Mouse (Mus musculus): ENCODE measurements at regions not wholly inside any gene's neighbourhood (a gene's known extent, or its start where the extent isn't known, plus 50 kb on each side); places are given as distances from the start of the nearest gene placed in this dataset.

DNA sequence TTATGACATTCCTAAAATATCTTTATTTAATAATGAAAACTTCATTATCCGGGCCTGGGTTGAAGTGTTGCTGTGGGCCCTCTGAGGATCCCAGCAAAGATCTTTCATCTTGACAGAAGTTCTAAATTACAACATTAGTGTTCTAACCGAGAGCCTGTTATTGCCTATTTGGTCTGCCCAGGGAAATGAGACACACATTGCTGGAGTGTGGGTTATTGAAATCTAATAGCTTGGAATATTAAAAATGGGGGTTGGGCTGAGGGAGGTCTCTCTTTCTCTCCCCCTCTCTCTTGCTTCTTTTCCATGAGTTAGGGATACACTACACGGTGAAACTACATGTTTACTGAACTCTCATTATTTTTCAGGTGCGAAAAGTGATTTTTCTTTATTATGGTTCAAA, 240.4 kb upstream of the Camk1g start:
- H3K27ac ChIP-seq (ENCODE audit: insufficient read depth, low read length), result no peak overlapping the region
- no peaks in the 10 kb centered on the region for H3K4me1 ChIP-seq (ENCODE audit: control insufficient read depth, insufficient read depth, low read length)
- no peak for TF ChIP-seq CTCF (IDR thresholded peaks at IDR 0.05; ENCODE audit: extremely low read depth, insufficient read depth, low read length)
- no peak overlapping the region for H3K4me3 ChIP-seq (ENCODE audit: insufficient read depth, low read length)

DNA sequence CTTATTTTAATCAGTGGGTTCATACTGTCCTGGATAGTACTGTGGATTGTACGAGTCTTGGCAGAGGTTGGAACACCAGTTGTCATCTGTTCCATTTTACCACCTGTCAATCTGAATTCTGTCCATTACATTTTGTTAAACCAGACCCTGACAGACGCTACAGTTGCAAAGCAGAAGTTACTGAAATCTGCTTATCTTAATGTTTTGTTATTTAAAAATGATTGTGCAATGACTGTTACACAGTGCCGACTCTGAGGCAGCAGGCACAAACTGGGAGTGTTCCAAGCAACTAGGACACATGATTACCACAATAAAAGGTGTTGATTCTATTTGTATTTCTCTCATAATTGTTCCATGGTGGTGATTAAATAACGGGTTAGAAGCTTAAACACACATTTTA, 229.8 kb upstream of the Camk1g start:
- no peak overlapping the region for H3K27ac ChIP-seq (ENCODE audit: insufficient read depth, low read length)
- no peak overlapping the region for H3K4me3 ChIP-seq (ENCODE audit: insufficient read depth, low read length)
- H3K4me1 ChIP-seq (ENCODE audit: control insufficient read depth, insufficient read depth, low read length), result no peaks in the 10 kb centered on the region
- TF ChIP-seq CTCF (IDR thresholded peaks at IDR 0.05; ENCODE audit: extremely low read depth, insufficient read depth, low read length) (no peak), POLR2A (IDR thresholded peaks at IDR 0.05; ENCODE audit: extremely low read depth, insufficient read depth, low read length) (no peak)

DNA sequence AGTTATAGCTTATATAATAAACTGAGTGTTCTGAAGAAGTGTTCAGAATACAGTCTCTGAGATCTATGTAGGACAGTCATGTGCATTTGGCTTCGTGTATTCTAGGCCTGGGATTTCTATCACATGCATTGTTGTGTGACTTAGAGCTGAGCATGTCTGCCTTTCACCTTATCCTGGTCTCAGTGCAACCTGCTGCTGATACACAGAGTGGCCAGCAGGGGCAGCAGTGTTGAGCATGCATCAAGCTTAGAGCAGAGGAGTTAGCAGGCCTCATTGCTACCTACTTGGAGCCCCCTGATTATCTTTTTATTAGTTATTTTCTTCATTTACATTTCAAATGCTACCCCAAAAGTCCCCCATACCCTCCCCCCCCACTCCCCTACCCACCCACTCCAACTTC, 229.1 kb upstream of the Camk1g start:
- Histone ChIP-seq H3K4me1 (ENCODE audit: control insufficient read depth, insufficient read depth, low read length) (no peaks in the 10 kb centered on the region), H3K27ac (ENCODE audit: insufficient read depth, low read length) (no peak overlapping the region), H3K4me3 (ENCODE audit: insufficient read depth, low read length) (no peak overlapping the region)
- TF ChIP-seq POLR2A (IDR thresholded peaks at IDR 0.05; ENCODE audit: extremely low read depth, insufficient read depth, low read length) (no peak), CTCF (IDR thresholded peaks at IDR 0.05; ENCODE audit: extremely low read depth, insufficient read depth, low read length) (peak; percentile 40)

DNA sequence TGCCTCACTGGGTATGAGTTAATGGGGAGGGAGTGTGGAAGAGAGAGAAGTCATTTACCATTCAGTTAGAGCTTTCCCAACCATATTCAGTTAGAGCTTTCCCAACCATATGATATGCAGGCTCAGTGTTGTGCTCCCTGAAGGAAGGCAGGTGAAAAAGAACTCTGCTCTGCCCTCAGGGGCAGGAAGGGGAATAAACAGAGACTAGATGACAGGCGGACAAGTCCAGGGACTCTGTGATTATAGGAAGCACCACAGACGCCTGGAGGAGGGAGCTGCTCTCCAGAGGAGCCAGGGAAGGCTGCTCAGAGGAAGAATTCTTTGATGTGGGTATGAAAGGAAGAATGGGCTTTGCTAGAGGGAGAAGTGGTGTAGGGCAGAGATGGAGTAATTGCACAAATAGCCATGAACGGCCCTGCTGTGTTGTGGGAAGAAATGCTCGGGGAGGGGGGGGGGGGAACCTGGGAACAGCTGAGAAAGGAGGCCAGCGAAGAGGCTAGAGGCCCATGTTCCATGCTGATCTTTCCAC, 220.3 kb upstream of the Camk1g start:
- no peak overlapping the region for H3K4me3 ChIP-seq (ENCODE audit: insufficient read depth, low read length)
- H3K4me1 ChIP-seq (ENCODE audit: control insufficient read depth, insufficient read depth, low read length), result peaks cover 8% of the 10 kb centered on the region
- H3K27ac ChIP-seq (ENCODE audit: insufficient read depth, low read length), result no peak overlapping the region
- TF ChIP-seq CTCF (IDR thresholded peaks at IDR 0.05; ENCODE audit: extremely low read depth, insufficient read depth, low read length) (no peak), POLR2A (IDR thresholded peaks at IDR 0.05; ENCODE audit: extremely low read depth, insufficient read depth, low read length) (no peak)

DNA sequence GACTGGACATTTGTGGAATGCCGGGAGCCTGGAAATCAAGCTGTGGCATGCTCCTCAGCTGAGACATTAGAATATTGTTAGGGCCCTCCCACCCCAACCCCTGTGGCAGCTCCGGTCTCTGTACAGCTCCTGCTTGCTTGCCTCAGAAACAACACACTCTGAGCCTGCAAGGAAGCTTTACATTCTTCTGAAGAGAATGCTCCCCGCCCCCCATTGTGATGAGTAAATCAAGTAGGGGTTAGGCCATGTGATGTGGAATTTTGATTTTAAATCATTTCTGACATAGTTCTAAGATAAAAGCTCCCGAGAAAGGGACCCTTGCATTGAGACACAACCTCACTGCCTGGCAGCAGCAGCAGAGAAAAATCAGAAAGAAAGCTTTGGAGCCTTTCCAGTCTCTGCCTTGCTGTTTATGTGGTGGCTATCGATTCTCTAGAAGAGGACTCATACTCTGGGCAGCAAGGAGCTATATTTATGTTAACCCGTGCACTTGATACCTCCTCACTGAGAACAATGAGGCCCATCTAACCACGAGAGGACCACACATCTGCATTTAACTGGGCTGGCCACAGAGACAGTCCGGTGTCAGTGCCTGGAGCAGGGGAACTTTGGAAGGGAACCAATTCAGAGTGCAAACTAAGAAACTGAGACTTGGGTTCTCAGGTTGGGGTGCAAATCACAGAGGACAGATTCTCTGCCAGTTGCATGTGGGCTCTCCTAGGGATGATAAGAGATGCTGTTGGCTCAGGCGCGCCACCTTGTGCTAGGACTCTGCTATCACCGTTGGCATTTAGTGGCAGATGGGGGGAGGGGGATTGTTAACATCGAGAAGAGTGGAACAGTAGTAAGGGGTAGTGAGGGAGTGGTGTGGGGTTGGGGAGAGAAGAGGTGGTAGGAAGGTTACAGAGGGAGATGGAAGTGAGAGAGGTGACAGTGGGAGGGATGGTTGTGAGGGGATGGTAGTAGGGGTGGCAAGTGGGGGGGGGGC, 218.7 kb upstream of the Camk1g start:
- no peak overlapping the region for H3K4me3 ChIP-seq (ENCODE audit: insufficient read depth, low read length)
- H3K4me1 ChIP-seq (ENCODE audit: control insufficient read depth, insufficient read depth, low read length), result peaks cover 8% of the 10 kb centered on the region
- H3K27ac ChIP-seq (ENCODE audit: insufficient read depth, low read length), result no peak overlapping the region
- no peak for TF ChIP-seq POLR2A (IDR thresholded peaks at IDR 0.05; ENCODE audit: extremely low read depth, insufficient read depth, low read length)
- peak; percentile 87 for TF ChIP-seq CTCF (IDR thresholded peaks at IDR 0.05; ENCODE audit: extremely low read depth, insufficient read depth, low read length)

DNA sequence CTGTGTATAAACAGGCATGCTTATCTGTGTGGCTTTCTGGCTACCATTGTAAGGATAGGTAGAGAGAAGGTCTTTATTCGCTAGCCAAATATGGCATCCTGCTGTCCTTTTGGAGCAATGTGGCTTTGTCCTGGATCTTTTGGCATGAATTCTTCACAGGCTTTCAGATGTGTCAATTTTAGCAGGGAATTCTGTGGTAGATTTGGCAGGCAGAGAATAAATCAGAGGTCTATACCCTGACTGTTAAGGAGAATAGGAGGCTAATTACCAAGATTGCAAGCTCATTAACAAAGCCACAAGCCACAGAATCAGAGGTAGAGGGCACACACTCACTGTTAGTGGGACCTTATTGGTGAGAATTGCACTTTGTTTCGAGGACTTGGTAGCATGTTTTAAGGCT, 217.2 kb upstream of the Camk1g start:
- peaks cover 9% of the 10 kb centered on the region for H3K4me1 ChIP-seq (ENCODE audit: control insufficient read depth, insufficient read depth, low read length)
- H3K27ac ChIP-seq (ENCODE audit: insufficient read depth, low read length), result peak overlapping the region; percentile 24; the same call in 1 of the 2 replicates
- TF ChIP-seq CTCF (IDR thresholded peaks at IDR 0.05; ENCODE audit: extremely low read depth, insufficient read depth, low read length), result no peak
- TF ChIP-seq POLR2A (IDR thresholded peaks at IDR 0.05; ENCODE audit: extremely low read depth, insufficient read depth, low read length), result no peak
- no peak overlapping the region for H3K4me3 ChIP-seq (ENCODE audit: insufficient read depth, low read length)

DNA sequence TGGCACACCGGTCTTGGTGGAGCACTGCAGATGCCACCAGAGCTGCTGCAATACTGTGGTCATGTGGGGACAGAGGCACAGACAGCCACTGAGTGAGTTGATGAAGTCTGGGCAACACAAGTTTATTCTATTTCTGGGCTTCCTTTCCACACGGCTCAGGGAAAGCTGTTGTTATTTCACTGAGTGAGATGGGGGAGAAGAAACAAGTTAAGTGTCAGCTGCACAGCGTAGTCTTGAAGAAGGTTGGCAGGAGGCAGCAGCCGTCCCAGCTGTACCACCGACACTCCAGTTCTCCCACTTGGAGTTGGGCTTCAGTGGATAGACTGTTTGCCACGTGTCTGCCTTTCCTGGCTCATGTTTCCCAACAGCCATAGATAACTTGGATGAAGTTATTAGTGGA, 216.8 kb upstream of the Camk1g start:
- H3K4me3 ChIP-seq (ENCODE audit: insufficient read depth, low read length), result no peak overlapping the region
- H3K27ac ChIP-seq (ENCODE audit: insufficient read depth, low read length), result peak overlapping the region; percentile 24; the same call in 1 of the 2 replicates
- peaks cover 9% of the 10 kb centered on the region for H3K4me1 ChIP-seq (ENCODE audit: control insufficient read depth, insufficient read depth, low read length)
- TF ChIP-seq POLR2A (IDR thresholded peaks at IDR 0.05; ENCODE audit: extremely low read depth, insufficient read depth, low read length) (no peak), CTCF (IDR thresholded peaks at IDR 0.05; ENCODE audit: extremely low read depth, insufficient read depth, low read length) (no peak)

DNA sequence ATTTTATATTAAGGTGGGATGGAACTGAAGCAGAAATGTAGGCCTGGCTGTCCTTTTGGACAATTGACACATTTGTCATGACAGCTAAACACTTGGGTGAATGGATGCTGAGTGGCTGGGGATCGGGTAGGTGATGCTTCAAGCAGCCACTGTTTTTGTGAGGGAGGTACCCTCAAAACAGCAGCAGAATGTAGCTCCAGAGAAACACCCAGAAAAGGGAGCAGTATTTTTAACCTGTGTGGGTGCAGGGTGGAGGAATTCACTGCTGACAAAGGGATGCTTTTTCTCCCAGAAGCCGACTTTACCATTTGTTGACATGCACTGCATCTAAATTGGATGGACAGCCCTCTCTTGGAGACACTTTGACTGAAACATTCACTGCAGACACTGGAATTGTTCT, 213.7 kb upstream of the Camk1g start:
- no peak for TF ChIP-seq CTCF (IDR thresholded peaks at IDR 0.05; ENCODE audit: extremely low read depth, insufficient read depth, low read length)
- no peak for TF ChIP-seq POLR2A (IDR thresholded peaks at IDR 0.05; ENCODE audit: extremely low read depth, insufficient read depth, low read length)
- no peak overlapping the region for H3K27ac ChIP-seq (ENCODE audit: insufficient read depth, low read length)
- no peak overlapping the region for H3K4me3 ChIP-seq (ENCODE audit: insufficient read depth, low read length)
- peaks cover 8% of the 10 kb centered on the region for H3K4me1 ChIP-seq (ENCODE audit: control insufficient read depth, insufficient read depth, low read length)

DNA sequence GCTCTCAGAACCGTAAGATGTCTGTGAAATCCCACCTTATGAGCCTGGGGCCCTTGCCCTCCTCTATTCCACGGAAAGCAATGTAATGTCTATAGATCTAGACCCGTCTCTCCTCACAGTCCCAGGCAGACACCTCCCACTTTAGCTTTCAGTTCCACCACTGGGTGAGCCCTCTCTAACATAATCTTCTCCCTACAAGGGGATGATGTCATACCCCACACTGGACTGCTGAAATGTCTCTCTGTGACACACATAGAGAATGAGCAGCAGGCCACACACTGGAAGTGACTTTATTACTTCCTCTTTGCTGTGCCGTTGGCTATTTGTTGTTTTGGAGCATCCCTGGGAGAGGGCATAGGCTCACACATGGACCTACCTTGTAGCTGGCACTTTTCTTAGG, 210.3 kb upstream of the Camk1g start:
- no peak overlapping the region for H3K27ac ChIP-seq (ENCODE audit: insufficient read depth, low read length)
- H3K4me1 ChIP-seq (ENCODE audit: control insufficient read depth, insufficient read depth, low read length), result peaks cover 2% of the 10 kb centered on the region; the same call in 1 of the 2 replicates
- no peak overlapping the region for H3K4me3 ChIP-seq (ENCODE audit: insufficient read depth, low read length)
- no peak for TF ChIP-seq POLR2A (IDR thresholded peaks at IDR 0.05; ENCODE audit: extremely low read depth, insufficient read depth, low read length)
- no peak for TF ChIP-seq CTCF (IDR thresholded peaks at IDR 0.05; ENCODE audit: extremely low read depth, insufficient read depth, low read length)

DNA sequence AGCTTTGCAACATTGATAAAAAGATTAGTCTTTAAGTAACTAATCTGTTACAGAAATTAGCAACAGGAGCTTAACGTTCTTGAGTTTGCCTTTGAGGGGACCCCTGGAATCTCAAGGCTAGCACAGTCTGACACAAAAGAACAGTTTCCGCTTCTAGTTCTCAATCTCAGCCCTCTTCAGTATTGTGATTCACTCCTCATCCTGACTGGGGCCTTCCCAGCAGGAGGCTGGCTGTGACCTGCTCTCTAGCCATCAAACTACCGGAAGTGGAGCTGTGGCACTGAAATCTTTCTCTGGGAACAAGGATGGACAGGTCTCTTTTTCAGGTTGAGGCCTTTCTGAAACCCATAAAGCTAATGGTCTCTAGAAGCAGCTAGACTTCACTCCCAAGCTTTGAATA, 209.6 kb upstream of the Camk1g start:
- TF ChIP-seq POLR2A (IDR thresholded peaks at IDR 0.05; ENCODE audit: extremely low read depth, insufficient read depth, low read length) (no peak), CTCF (IDR thresholded peaks at IDR 0.05; ENCODE audit: extremely low read depth, insufficient read depth, low read length) (no peak)
- Histone ChIP-seq H3K27ac (ENCODE audit: insufficient read depth, low read length) (no peak overlapping the region), H3K4me1 (ENCODE audit: control insufficient read depth, insufficient read depth, low read length) (peaks cover 2% of the 10 kb centered on the region; the same call in 1 of the 2 replicates), H3K4me3 (ENCODE audit: insufficient read depth, low read length) (no peak overlapping the region)

Data from cortical plate, adult 2 months (tissue).